Mouse (Mus musculus) megakaryocyte, embryonic 14.5 days (primary cell): Measurements from ENCODE around the gene Slc4a5. TPM values are rescaled to one million over a fixed set of nuclear protein-coding genes. Genes with fewer than 3 reads are reported as not detected.

Source experiments
- H3K27me3 ChIP-seq: replicated peaks from 2 replicates; pipeline ENCODE3; 2012; ENCODE audit warnings: inconsistent platforms
- H3K36me3 ChIP-seq: replicated peaks from 2 replicates; pipeline ENCODE3; 2012; ENCODE audit warnings: low read length, inconsistent platforms, mixed read lengths
- H3K4me1 ChIP-seq: 2 replicates; pipeline ENCODE4 v1.6.1; 2012; ENCODE audit warnings: inconsistent platforms
- H3K4me3 ChIP-seq: replicated peaks from 2 replicates; pipeline ENCODE3; 2012; ENCODE audit warnings: moderate library complexity, mild to moderate bottlenecking, inconsistent platforms
- H3K9me3 ChIP-seq: 2 replicates; pipeline ENCODE4 v1.6.1; 2012; ENCODE audit warnings: inconsistent platforms
- FLI1 ChIP-seq: IDR thresholded peaks from 2 replicates; pipeline ENCODE4 v1.6.1; 2012; ENCODE audit warnings: low read length, inconsistent platforms, mixed read lengths
- GATA1 ChIP-seq: IDR thresholded peaks from 3 replicates; pipeline ENCODE4 v1.6.1; 2012; ENCODE audit warnings: mixed read lengths, low read length, inconsistent platforms, borderline replicate concordance
- polyA plus RNA-seq: library from polyadenylated mRNA; stranded (reverse); fragments of >175 nt; gene quantifications from 2 replicates; pipeline ENCODE4 v1.2.3, GENCODE M21; 2012; ENCODE audit warnings: low replicate concordance; ENCODE audit not compliant: insufficient read depth

Gene Slc4a5
- 0.32 TPM in 1 of 2 replicates, not detected in the other for polyA plus RNA-seq

DNA sequence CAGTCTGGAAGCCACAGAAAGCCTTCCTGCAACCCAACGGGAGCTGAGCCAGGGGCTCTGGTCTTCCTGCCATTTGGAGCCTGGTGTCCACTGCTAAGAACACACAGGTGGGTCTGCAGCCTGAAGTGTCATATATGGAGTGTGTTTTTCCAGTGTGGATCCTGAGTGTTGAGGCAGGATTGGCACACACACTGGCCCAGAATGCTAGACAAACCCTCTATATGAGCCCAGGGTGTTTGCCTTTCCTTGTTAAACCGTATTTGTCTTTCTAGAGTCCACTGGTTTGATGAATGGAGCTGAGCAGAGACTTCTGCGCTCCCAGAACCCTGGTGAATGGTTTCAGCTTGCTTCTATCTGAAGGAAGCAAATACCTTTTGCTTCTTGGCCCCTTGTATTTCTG, at the start of gene Slc4a5:
Slc4a5 (plus strand) TSS at position 15 of the 400 bp plus-strand sequence.
- H3K9me3 ChIP-seq = no peaks in the 10 kb centered on the region
- TF ChIP-seq GATA1 = no peak
- no peak for TF ChIP-seq FLI1
- H3K4me1 ChIP-seq = peaks cover 7% of the 10 kb centered on the region; the same call in 1 of the 2 replicates
- peaks cover 49% of the 10 kb centered on the region for H3K27me3 ChIP-seq
- H3K36me3 ChIP-seq = no peaks in the 10 kb centered on the region
- no peak within 1 kb of the TSS for H3K4me3 ChIP-seq

- Histone ChIP-seq H3K4me3 (no peak overlapping the region), H3K9me3 (no peaks in the 10 kb centered on the region), H3K27me3 (no peaks in the 10 kb centered on the region), H3K4me1 (peaks cover 60% of the 10 kb centered on the region), H3K36me3 (peaks cover 29% of the 10 kb centered on the region)
- no peak for TF ChIP-seq FLI1
- TF ChIP-seq GATA1 = no peak
Observed at GRCm38 (mm10) chr6:83169872-83170271, 49.8 kb upstream of the Slc4a5 start.

GRCm38 (mm10) chr6:83171063-83171462, 48.6 kb upstream of the Slc4a5 start:
- H3K9me3 ChIP-seq = no peaks in the 10 kb centered on the region
- TF ChIP-seq FLI1 (no peak), GATA1 (no peak)
- H3K36me3 ChIP-seq = peaks cover 35% of the 10 kb centered on the region
- H3K4me3 ChIP-seq = no peak overlapping the region
- peaks cover 59% of the 10 kb centered on the region for H3K4me1 ChIP-seq
- no peaks in the 10 kb centered on the region for H3K27me3 ChIP-seq

DNA sequence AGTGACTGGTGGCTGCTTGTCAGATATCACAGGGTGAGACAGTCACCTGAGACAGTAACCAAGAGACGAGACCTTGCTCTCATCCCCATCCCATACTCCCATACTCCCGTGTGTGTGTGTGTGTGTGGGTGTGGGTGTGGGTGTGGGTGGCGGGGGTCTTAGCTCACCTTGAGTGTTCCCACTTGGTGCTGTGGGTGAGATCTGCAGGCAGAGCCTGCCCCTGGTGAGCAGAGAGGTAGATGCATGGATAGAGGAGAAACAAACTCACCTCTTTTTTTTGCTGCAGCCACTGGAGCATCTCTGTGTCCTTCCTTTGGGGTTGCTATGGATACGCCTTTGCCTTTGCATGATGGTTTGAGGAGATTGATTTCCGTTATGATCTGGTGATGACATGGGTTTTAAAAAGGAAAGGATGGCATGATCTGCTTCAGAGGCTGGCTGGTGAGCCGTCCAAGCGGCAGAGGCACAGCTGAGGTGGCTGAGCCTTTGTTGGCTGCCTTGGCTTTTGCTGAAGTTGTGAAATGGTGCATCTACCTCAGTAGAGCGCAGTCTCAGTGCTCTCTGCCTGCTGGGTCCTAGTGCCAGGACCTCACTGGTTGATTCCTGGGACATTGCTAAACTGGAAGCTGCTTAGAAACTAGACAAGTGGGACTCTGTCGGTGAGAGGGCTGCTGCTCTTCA, 47.2 kb upstream of the Slc4a5 start:
- Histone ChIP-seq H3K27me3 (no peaks in the 10 kb centered on the region), H3K4me3 (no peak overlapping the region), H3K36me3 (peaks cover 45% of the 10 kb centered on the region), H3K9me3 (no peaks in the 10 kb centered on the region), H3K4me1 (peaks cover 56% of the 10 kb centered on the region)
- no peak for TF ChIP-seq GATA1
- TF ChIP-seq FLI1 = no peak

GRCm38 (mm10) chr6:83175996-83176395, 43.6 kb upstream of the Slc4a5 start:
- no peak for TF ChIP-seq GATA1
- TF ChIP-seq FLI1 = no peak
- Histone ChIP-seq H3K36me3 (peaks cover 60% of the 10 kb centered on the region), H3K4me3 (peak overlapping the region; percentile 8), H3K27me3 (no peaks in the 10 kb centered on the region), H3K9me3 (no peaks in the 10 kb centered on the region), H3K4me1 (peaks cover 34% of the 10 kb centered on the region)

GRCm38 (mm10) chr6:83179390-83180117, 40.1 kb upstream of the Slc4a5 start:
- Histone ChIP-seq H3K27me3 (no peaks in the 10 kb centered on the region), H3K36me3 (peaks cover 70% of the 10 kb centered on the region), H3K4me1 (peaks cover 20% of the 10 kb centered on the region), H3K9me3 (no peaks in the 10 kb centered on the region), H3K4me3 (no peak overlapping the region)
- TF ChIP-seq FLI1 (no peak), GATA1 (no peak)

DNA sequence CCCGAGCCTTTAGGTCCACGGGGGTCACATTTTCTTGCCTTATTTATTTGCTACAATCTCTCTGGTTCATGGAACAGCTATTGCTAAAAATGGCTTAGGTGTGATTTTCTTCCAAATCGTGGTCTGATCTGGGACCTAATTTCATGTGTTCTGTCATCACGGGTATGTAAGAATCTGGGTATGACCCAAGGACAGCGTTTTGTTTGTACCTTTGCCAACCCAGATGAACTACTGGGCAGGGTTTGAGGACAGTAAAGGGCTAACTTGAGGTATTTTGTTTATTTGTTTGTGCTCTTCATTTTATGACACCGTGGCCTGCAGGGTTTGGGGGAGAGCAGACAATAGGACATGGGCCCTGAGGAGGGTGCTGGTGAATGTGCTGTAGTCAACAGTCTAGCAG, 39.0 kb upstream of the Slc4a5 start:
- no peaks in the 10 kb centered on the region for H3K27me3 ChIP-seq
- TF ChIP-seq FLI1 (no peak), GATA1 (no peak)
- no peak overlapping the region for H3K4me3 ChIP-seq
- H3K4me1 ChIP-seq = peaks cover 25% of the 10 kb centered on the region
- H3K9me3 ChIP-seq = no peaks in the 10 kb centered on the region
- peaks cover 76% of the 10 kb centered on the region for H3K36me3 ChIP-seq

DNA sequence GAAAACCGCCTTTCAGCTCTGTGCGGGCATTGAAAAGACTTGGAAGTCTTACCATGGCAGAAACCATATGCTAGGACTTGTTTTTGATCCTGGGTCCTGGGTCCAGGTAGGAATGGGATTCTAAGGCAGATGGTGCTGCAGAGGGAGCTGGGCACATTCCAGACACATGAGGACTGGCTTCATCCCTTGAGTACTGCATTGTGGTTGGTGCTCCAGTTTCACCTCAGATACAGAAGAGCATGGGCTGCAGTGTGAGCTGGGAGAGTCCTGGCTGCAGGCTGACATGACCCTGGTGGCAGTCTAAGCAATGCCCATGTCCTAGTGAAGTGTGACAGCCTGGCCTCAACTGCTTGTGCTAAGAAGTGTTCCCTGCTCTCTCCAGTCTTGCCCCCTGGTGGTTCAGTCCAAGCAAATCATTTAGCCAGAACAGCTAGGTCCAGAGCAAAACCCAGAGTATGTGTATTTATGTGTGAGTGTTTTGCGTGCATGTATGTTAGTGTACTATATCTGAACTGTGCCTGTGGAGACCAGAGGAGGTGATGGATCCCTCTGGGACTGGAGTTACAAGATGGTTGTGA, 34.7 kb upstream of the Slc4a5 start:
- Histone ChIP-seq H3K4me3 (peak overlapping the region; percentile 36), H3K9me3 (no peaks in the 10 kb centered on the region), H3K27me3 (no peaks in the 10 kb centered on the region), H3K36me3 (peaks cover 90% of the 10 kb centered on the region), H3K4me1 (peaks cover 20% of the 10 kb centered on the region; the same call in 1 of the 2 replicates)
- TF ChIP-seq GATA1 (no peak), FLI1 (no peak)

DNA sequence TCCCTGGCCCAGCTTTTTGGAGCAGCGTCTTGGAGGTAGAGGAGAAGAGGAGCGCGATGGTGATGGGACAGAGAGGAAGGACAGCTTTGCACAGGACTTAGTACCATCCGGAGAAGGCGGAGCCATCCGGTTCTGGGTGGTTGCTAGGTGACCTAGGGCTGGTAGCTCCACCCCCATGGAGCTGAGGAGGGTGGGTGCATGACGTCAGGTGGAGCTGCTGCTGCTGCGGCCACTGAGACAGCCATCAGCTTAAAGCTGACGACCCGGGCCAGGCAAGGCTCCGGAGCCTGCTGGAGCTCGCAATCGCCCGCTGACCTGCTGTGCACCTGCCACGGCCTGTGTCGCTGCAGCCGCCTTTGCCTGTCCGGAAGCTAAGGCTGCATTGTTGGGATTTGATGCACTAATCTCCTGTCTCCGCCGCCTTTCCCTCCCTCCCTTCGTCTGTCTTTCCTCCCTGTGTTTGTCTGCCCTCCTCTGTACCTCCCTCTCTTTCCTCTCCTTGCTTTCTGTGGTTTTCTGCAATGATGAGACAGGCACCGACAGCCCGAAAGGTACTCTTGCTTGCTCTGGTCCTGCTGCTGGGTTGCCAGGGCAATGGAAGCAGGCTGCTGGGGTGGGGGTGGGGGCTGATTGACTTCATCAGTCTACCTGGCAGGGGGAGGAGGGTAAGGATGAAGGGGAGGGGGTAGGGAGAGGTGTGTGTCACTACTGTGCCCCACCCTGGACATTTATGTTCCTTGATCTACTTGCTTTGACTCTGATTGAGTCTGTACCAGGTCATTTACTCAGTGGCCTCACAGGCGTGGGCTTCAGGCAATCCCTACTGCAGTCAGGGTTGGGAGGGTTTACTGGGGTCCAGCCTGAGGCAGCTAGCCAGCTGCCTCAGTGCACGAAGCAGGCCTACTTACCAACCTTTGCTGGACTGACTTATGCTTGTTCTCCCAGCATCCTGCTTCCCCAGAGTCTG, 33.5 kb upstream of the Slc4a5 start:
- no peaks in the 10 kb centered on the region for H3K9me3 ChIP-seq
- TF ChIP-seq GATA1 = no peak
- TF ChIP-seq FLI1 = no peak

More for the DNA sequence above, 33.5 kb upstream of the Slc4a5 start:
- no peaks in the 10 kb centered on the region for H3K27me3 ChIP-seq
- peaks cover 93% of the 10 kb centered on the region for H3K36me3 ChIP-seq
- H3K4me1 ChIP-seq = peaks cover 15% of the 10 kb centered on the region; the same call in 1 of the 2 replicates
- no peak overlapping the region for H3K4me3 ChIP-seq
